Mouse (Mus musculus) Patski (cell line): Measurements from ENCODE around the gene Morn3. TPM values are rescaled to one million over a fixed set of nuclear protein-coding genes. Genes with fewer than 3 reads are reported as not detected.

Source experiments
- ATAC-seq: fragments of 100-300 bp; one replicate; pipeline ENCODE4 v1.8.0; 2021
- CTCF ChIA-PET: fragments of 350-600 bp; sonication (Branson Sonifier 250); formaldehyde crosslinking; loops from one replicate; lab custom pipeline; 2022; ENCODE audit warnings: inconsistent platforms; lab: Charles Lee
- POLR2A ChIA-PET: fragments of 350-600 bp; sonication (Branson Sonifier 250); formaldehyde crosslinking; loops from one replicate; lab custom pipeline; 2022; ENCODE audit warnings: antibody characterized with exemption, inconsistent platforms; lab: Charles Lee
- DNase-seq: peaks from one replicate; pipeline ENCODE4 v3.0.0-alpha.2; 2011; ENCODE audit warnings: low read depth, low spot score
- H3K27me3 ChIP-seq: fragments of 371-371 bp; one replicate; pipeline ENCODE4 v1.5.1; 2021
- CTCF ChIP-seq: fragments of 100-300 bp; IDR thresholded peaks from one replicate; pipeline ENCODE4 v1.5.1; 2021
- in situ Hi-C: fragments of 300-500 bp; cut with MboI; formaldehyde crosslinking; loops from 3 replicates; pipeline ENCODE4 v1.11.1; 2018; ENCODE audit warnings: low pct_unique_long_range_greater_than_20kb, mixed read lengths
- polyA plus RNA-seq: library from polyadenylated mRNA; unstranded; gene quantifications from one replicate; pipeline ENCODE4 v1.2.3, GENCODE M21; 2021

Morn3 gene
- polyA plus RNA-seq, 1 experiment from 2014 or later: 0.32 TPM

DNA sequence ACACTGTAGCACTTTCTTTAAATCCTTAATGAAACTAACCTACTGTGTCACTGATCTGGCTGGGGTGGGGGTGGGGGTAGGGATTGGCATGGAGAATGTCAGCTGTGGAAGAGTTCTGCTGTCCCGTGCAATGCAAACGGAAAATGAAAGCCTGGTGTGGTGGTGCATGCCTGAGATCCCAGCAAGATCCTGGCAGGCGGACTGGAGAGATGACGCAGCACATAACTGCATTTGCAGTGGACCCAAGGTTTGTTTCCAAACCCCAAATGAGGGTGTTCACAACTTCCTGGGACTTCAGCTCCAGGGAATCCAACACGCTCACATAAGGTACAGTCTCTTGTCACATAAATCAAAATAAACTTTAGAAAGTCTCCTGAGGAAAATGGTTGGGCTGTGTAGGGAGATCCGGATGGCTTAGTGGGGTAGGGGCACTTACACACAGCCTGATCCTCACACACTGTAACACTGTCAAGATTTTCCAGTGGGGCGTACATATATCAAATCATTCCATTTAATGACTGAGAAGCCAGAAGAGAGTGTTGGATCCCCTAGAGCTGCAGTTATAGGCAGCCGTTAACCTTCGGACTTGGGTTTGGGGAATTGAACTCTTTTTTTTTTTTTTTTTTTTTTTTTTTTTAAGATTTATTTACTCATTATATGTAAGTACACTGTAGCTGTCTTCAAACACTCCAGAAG lies 14.0 kb upstream of the Morn3 start:
- TF ChIP-seq CTCF: peak; percentile 7
- H3K27me3 ChIP-seq: no peaks in the 10 kb centered on the region
- ChIA-PET POLR2A (interaction anchor here (0.5 to 1.5 kb wide), 3 partner anchors 12 to 78 kb away, joined by 3 to 5 read pairs (median 4); no protein-coding TSS in a partner anchor), CTCF (interaction anchor here (1.0 to 3.2 kb wide), 8 partner anchors 51 to 249 kb away, joined by 3 to 15 read pairs (median 6); no protein-coding TSS in a partner anchor)
- DNase-seq: no peak
- no peak for ATAC-seq
- in situ Hi-C loops: loop anchor here (5.0 to 10.0 kb wide), 2 partner anchors 64 to 111 kb away; no protein-coding TSS in a partner anchor

GRCm38 (mm10) chr5:123059757-123060520 lies 13.1 kb upstream of the Morn3 start:
- peak; percentile 86 for TF ChIP-seq CTCF
- DNase-seq (no peak), ATAC-seq (no peak)
- ChIA-PET CTCF (interaction anchor here (0.9 to 3.2 kb wide), 10 partner anchors 46 to 248 kb away, joined by 3 to 15 read pairs (median 4); no protein-coding TSS in a partner anchor), POLR2A (interaction anchor here (0.5 to 1.5 kb wide), 3 partner anchors 16 to 79 kb away, joined by 3 to 5 read pairs (median 3); no protein-coding TSS in a partner anchor)
- no peaks in the 10 kb centered on the region for H3K27me3 ChIP-seq
- in situ Hi-C loops: loop anchor here (5.0 to 10.0 kb wide), 3 partner anchors 65 to 133 kb away; no protein-coding TSS in a partner anchor

DNA sequence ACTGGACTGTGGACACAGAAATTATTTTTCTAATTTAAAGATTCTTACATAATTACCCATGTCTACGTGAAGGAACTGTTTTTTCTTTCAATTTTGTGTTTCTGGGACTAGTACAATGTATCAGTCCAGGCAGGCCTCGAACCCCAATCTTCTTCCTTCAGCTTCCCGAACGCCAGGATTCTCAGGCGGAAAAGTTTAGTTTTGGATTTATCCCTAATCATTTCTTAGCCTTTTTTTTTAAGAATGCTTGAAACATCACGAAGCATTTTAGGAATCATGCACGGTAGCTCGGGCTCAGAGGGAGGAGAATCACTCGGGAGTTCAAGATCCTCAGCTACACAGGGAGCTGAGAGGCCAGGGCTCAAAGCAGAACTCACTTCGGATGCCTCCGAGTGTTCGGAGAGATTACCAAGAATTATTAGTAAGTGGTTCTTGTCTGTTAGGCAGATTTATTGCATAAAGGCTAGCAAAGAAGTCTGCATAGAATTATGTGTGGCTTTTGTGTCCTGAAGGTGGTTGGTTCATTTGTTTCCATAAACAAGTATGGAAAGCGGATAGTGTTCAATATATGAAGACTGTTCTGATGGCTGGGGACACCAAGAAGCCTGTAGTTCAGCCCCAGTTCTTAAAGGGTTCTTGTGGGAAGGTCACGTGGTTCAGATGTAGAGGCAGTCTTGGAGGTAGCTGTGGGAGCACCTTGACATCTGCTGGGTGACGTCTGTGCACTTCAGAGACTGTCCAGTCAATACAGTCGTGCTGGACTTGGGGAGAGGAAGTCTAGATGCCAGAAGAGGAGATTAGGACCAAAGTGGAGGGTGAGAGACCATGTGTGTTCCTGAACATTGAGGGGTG lies 11.7 kb upstream of the Morn3 start:
- DNase-seq (no peak), ATAC-seq (no peak)
- ChIA-PET CTCF (interaction anchor here (1.1 to 6.4 kb wide), 6 partner anchors 14 to 247 kb away, joined by 3 to 32 read pairs (median 4); no protein-coding TSS in a partner anchor), POLR2A (interaction anchor here (0.7 to 0.9 kb wide), 2 partner anchors 43 to 89 kb away, joined by 3 read pairs; partner anchors contain the start of gene Orai1)
- TF ChIP-seq CTCF: peak; percentile 14
- H3K27me3 ChIP-seq: no peaks in the 10 kb centered on the region
- in situ Hi-C loops: loop anchor here (5.0 kb wide), 1 partner anchor 131 kb away; no protein-coding TSS in a partner anchor

- ChIA-PET CTCF (interaction anchor here (1.1 to 6.4 kb wide), 6 partner anchors 14 to 246 kb away, joined by 3 to 32 read pairs (median 4); no protein-coding TSS in a partner anchor), POLR2A (no interaction called here)
- H3K27me3 ChIP-seq: no peaks in the 10 kb centered on the region
- ATAC-seq (peak; percentile 69), DNase-seq (peak; percentile 100)
- peak; percentile 59 for TF ChIP-seq CTCF
- in situ Hi-C loops: loop anchor here (5.0 kb wide), 1 partner anchor 130 kb away; no protein-coding TSS in a partner anchor
Observed at GRCm38 (mm10) chr5:123057366-123058250, 10.8 kb upstream of the Morn3 start.

DNA sequence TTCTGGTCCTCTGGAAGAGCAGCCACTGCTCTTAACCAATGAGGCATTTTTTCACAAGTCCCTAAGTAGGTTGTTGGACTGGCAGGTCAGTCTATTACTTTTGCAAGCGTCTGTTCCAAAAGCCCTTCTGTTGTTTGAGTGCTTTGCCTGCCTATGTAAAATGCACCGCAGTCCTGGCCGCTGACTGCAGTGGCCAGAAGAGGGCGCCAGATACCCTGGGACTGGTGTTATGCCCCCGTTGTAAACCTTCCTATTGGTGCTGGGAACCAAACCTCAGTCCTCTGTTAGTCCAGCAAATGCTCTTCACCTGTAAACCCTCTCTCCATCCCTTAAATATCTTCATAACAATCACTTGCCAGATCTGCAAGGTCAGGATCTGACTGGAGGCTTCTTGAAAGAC lies 4.9 kb upstream of the Morn3 start:
- no peak for DNase-seq
- TF ChIP-seq CTCF: peak; percentile 37
- CTCF ChIA-PET: no interaction called here
- POLR2A ChIA-PET: no interaction called here
- ATAC-seq: no peak
- in situ Hi-C loops: no loop called here
- H3K27me3 ChIP-seq: no peaks in the 10 kb centered on the region

- POLR2A ChIA-PET: no interaction called here
- H3K27me3 ChIP-seq: no peaks in the 10 kb centered on the region
- no peak for TF ChIP-seq CTCF
- no peak for DNase-seq
- CTCF ChIA-PET: interaction anchor here (1.7 kb wide), 1 partner anchor 12 kb away, joined by 4 read pairs; no protein-coding TSS in a partner anchor
- no peak for ATAC-seq
- in situ Hi-C loops: no loop called here
Observed at GRCm38 (mm10) chr5:123050918-123051317, 4.1 kb upstream of the Morn3 start.

GRCm38 (mm10) chr5:123049271-123049670 lies 2.5 kb upstream of the Morn3 start:
- POLR2A ChIA-PET: interaction anchor here (0.7 kb wide), 1 partner anchor 12 kb away, joined by 4 read pairs; no protein-coding TSS in a partner anchor
- H3K27me3 ChIP-seq: no peaks in the 10 kb centered on the region
- CTCF ChIA-PET: interaction anchor here (1.1 to 1.7 kb wide), 2 partner anchors 10 to 13 kb away, joined by 3 to 4 read pairs; no protein-coding TSS in a partner anchor
- DNase-seq: no peak
- TF ChIP-seq CTCF: no peak
- in situ Hi-C loops: loop anchor here (5.0 kb wide), 1 partner anchor 82 kb away; no protein-coding TSS in a partner anchor
- no peak for ATAC-seq

DNA sequence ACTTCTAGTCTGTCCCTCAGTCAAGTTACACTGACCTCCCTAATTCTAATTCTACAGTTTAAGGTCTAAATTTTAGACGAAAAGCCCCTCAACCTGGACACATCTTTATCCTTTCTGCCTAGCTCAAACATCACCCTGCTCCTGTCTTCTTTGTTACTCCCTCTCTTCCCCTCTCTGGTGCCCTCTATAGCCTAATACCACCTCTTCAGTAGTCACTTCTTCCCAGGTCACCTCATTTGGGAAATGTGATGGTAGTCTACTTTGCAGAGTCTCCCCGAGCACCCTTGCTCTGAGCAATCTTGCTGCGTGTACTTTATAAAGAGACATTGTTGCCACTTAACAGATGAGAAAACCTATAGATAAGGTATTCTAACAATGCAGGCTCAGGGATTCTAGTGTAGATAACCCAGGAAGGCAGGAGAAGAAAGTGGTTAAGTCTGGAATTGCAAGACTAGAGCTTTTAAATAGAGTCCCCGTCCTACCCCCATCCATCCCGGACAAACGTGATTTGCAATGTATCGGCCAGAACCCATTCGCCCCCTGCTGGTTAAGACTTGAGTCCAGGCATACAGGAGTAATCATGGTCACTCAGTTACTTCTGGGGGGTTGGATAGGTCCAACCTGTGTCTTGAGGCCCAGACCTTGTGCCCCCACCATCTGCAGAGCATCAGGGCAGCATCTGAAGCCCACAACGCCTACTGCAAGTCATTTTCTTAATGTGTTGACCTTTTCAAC lies 1.1 kb downstream of the Morn3 start:
- DNase-seq: no peak
- ChIA-PET CTCF (interaction anchor here (1.2 to 4.7 kb wide), 10 partner anchors 10 to 120 kb away, joined by 3 to 32 read pairs (median 4); partner anchors contain the start of gene Orai1), POLR2A (interaction anchor here (0.9 kb wide), 1 partner anchor 13 kb away, joined by 3 read pairs; no protein-coding TSS in a partner anchor)
- no peaks in the 10 kb centered on the region for H3K27me3 ChIP-seq
- in situ Hi-C loops: loop anchor here (5.0 kb wide), 1 partner anchor 78 kb away; no protein-coding TSS in a partner anchor
- TF ChIP-seq CTCF: peak; percentile 86
- ATAC-seq: peak; percentile 72
